Mouse (Mus musculus) myocyte (in vitro differentiated cells): ENCODE data around the gene Zdhhc11. TPM values are rescaled to one million over a fixed set of nuclear protein-coding genes. Genes with fewer than 3 reads are reported as not detected.

Experiments used
- H3K27me3 ChIP-seq: one replicate; pipeline ENCODE4 v1.6.1; 2011; ENCODE audit not compliant: control insufficient read depth, insufficient read depth, insufficient read length
- H3K36me3 ChIP-seq: one replicate; pipeline ENCODE4 v1.6.1; 2011; ENCODE audit not compliant: control insufficient read depth, insufficient read depth
- H3K4me2 ChIP-seq: one replicate; pipeline ENCODE4 v1.6.1; 2011; ENCODE audit warnings: low read depth, control low read depth
- H3K4me3 ChIP-seq: one replicate; pipeline ENCODE4 v1.5.1; 2011; ENCODE audit warnings: mild to moderate bottlenecking, control low read depth, moderate library complexity
- H3K79me2 ChIP-seq: one replicate; pipeline ENCODE4 v1.6.1; 2011; ENCODE audit not compliant: control insufficient read depth, insufficient read depth
- H3ac ChIP-seq: one replicate; pipeline ENCODE4 v1.6.1; 2011; ENCODE audit not compliant: control insufficient read depth, insufficient read length
- CEBPB ChIP-seq: IDR thresholded peaks from 2 replicates; pipeline ENCODE4 v1.6.1; 2011; ENCODE audit warnings: mild to moderate bottlenecking, moderate library complexity; ENCODE audit not compliant: poor library complexity, insufficient read depth, severe bottlenecking
- E2F4 ChIP-seq: IDR thresholded peaks from one replicate; pipeline ENCODE4 v1.6.1; 2011; ENCODE audit warnings: mild to moderate bottlenecking, control low read depth, moderate library complexity; ENCODE audit not compliant: insufficient read depth
- MAX ChIP-seq: IDR thresholded peaks from one replicate; pipeline ENCODE4 v1.6.1; 2011; ENCODE audit warnings: low read depth, mild to moderate bottlenecking, control low read depth
- MYOD1 ChIP-seq, 3 experiments: IDR thresholded peaks; one replicate each; pipeline ENCODE4 v1.6.1; 2011; ENCODE audit warnings: control low read depth in 2 of 3, low read depth in 2 of 3, mild to moderate bottlenecking in 2 of 3, moderate library complexity in 1 of 3; ENCODE audit not compliant: insufficient read length in 2 of 3, control insufficient read depth in 1 of 3
- MYOG ChIP-seq, 3 experiments: IDR thresholded peaks; one replicate each; pipeline ENCODE4 v1.6.1; 2011; ENCODE audit warnings: control low read depth in 2 of 3, low read depth in 2 of 3, mild to moderate bottlenecking in 2 of 3; ENCODE audit not compliant: insufficient read length in 2 of 3, control insufficient read depth in 1 of 3, insufficient read depth in 1 of 3
- POLR2A ChIP-seq: IDR thresholded peaks from one replicate; pipeline ENCODE4 v1.6.1; 2011; ENCODE audit warnings: low read depth, mild to moderate bottlenecking, control low read depth, moderate library complexity; ENCODE audit not compliant: insufficient read length
- POLR2AphosphoS2 ChIP-seq: IDR thresholded peaks from one replicate; pipeline ENCODE4 v1.6.1; 2011; ENCODE audit warnings: low read depth, control low read depth; ENCODE audit not compliant: insufficient read length
- REST ChIP-seq: IDR thresholded peaks from one replicate; pipeline ENCODE4 v1.6.1; 2011; ENCODE audit warnings: mild to moderate bottlenecking, control low read depth, moderate library complexity; ENCODE audit not compliant: insufficient read depth, insufficient read length
- SRF ChIP-seq: IDR thresholded peaks from one replicate; pipeline ENCODE4 v1.6.1; 2011; ENCODE audit warnings: low read depth; ENCODE audit not compliant: control insufficient read depth, insufficient read length
- TCF12 ChIP-seq: IDR thresholded peaks from one replicate; pipeline ENCODE4 v1.6.1; 2011; ENCODE audit warnings: mild to moderate bottlenecking, control low read depth; ENCODE audit not compliant: poor library complexity, insufficient read depth, severe bottlenecking
- TCF3 ChIP-seq: IDR thresholded peaks from one replicate; pipeline ENCODE4 v1.6.1; 2011; ENCODE audit warnings: low read depth, control low read depth; ENCODE audit not compliant: insufficient read length
- USF1 ChIP-seq: IDR thresholded peaks from one replicate; pipeline ENCODE4 v1.6.1; 2011; ENCODE audit warnings: low read depth, mild to moderate bottlenecking, control low read depth, moderate library complexity
- polyA plus RNA-seq: library from polyadenylated mRNA; unstranded; fragments of >200 nt; fragmentation: generic; extraction: Trizol; gene quantifications from one replicate; pipeline ENCODE4 v1.2.1, GENCODE M21; 2012; ENCODE audit warnings: missing spikeins

The Zdhhc11 gene
- polyA plus RNA-seq, 1 experiment: not detected

DNA sequence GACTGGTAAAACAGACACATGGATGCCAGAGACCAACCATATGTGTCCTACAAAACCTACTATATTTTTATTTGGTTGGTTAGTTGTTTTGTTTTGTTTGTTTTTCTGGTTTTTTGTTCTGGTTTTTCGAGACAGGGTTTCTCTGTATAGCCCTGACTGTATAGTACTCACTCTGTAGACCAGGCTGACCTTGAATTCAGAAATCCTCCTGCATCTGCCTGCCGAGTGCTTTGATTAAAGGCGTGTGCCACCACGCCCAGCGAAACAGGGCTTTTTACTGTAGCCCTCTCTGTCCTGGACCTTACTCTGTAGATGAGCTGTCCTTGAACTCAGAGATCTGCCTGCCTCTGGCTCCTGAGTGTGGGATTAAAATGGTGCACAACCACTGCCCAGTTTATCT is 24.6 kb upstream of the Zdhhc11 start:
- no peaks in the 10 kb centered on the region for H3K27me3 ChIP-seq
- H3K79me2 ChIP-seq: peaks cover 10% of the 10 kb centered on the region
- no peak for TF ChIP-seq USF1
- TF ChIP-seq MAX: no peak
- TF ChIP-seq TCF12: no peak
- TF ChIP-seq REST: no peak
- TF ChIP-seq MYOD1 (IDR thresholded peaks at IDR 0.05; ENCODE audit: control insufficient read depth in 1 of 3, insufficient read length in 2 of 3, low read depth in 2 of 3): no peak
- TF ChIP-seq SRF: no peak
- no peak for TF ChIP-seq TCF3
- TF ChIP-seq POLR2AphosphoS2: no peak
- TF ChIP-seq POLR2A: no peak
- no peak for TF ChIP-seq CEBPB
- no peak for TF ChIP-seq MYOG (IDR thresholded peaks at IDR 0.05; ENCODE audit: control insufficient read depth in 1 of 3, insufficient read depth in 1 of 3, insufficient read length in 2 of 3, low read depth in 2 of 3)
- no peak for TF ChIP-seq E2F4
- H3K4me2 ChIP-seq: no peak overlapping the region
- peaks cover 8% of the 10 kb centered on the region for H3K36me3 ChIP-seq
- no peak overlapping the region for H3K4me3 ChIP-seq
- H3ac ChIP-seq: no peak overlapping the region

DNA sequence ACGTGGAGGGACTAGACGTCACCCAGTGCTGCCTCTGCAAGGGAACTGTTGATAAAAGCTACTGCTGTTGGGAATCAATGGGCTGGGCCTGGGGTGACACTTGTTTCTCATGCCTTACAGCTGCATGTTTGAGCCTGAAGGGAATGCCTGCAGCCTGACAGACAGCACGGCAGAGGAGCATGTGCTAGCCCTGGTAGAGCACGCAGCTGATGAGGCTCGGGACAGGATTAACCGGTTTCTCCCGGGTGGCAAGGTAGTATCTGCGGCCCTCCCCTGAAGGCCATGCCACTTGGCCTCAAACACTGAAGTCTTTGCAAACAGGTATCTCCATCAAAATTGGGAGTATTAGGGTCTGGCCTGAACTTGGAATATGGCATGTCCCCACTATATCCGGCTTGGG is 19.0 kb upstream of the Zdhhc11 start:
- TF ChIP-seq MYOG (IDR thresholded peaks at IDR 0.05; ENCODE audit: control insufficient read depth in 1 of 3, insufficient read depth in 1 of 3, insufficient read length in 2 of 3, low read depth in 2 of 3) (no peak), CEBPB (no peak), USF1 (no peak), MAX (no peak), E2F4 (no peak), POLR2AphosphoS2 (no peak), REST (no peak), SRF (no peak), TCF3 (no peak), MYOD1 (IDR thresholded peaks at IDR 0.05; ENCODE audit: control insufficient read depth in 1 of 3, insufficient read length in 2 of 3, low read depth in 2 of 3) (no peak), TCF12 (no peak), POLR2A (no peak)
- no peaks in the 10 kb centered on the region for H3K27me3 ChIP-seq
- peaks cover 5% of the 10 kb centered on the region for H3K36me3 ChIP-seq
- H3K79me2 ChIP-seq: no peaks in the 10 kb centered on the region
- H3ac ChIP-seq: no peak overlapping the region
- H3K4me3 ChIP-seq: no peak overlapping the region
- H3K4me2 ChIP-seq: no peak overlapping the region

DNA sequence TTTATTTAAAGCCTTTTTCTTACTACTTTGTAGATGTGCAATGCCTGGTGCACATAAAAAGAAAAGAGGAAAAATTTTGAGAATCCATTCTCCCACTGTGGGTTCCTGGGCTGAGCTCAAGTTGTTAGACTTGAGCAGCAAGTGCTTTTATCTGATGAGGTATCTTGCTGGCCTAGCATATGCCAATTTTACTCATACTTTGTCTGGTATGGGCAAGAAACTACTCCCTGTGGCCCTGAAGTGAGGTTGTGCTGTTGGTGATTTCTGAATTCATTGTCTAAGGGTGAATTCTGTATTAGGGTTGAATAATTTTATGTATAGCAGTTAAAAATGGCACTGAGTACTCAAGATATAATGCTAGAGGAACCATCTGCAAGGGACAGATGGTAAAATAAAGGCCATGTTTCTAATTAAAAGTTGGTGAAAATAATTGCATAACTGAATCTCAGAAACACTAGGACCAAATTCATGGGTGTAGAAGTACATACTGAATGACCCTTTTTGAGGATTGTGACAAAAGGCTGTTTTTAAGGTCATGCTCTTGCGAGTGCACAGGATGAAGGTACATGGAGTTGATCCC is 10.0 kb upstream of the Zdhhc11 start:
- Histone ChIP-seq H3K27me3 (no peaks in the 10 kb centered on the region), H3K36me3 (peaks cover 18% of the 10 kb centered on the region), H3K79me2 (no peaks in the 10 kb centered on the region), H3K4me2 (no peak overlapping the region), H3ac (no peak overlapping the region), H3K4me3 (no peak overlapping the region)
- TF ChIP-seq MYOD1 (IDR thresholded peaks at IDR 0.05; ENCODE audit: control insufficient read depth in 1 of 3, insufficient read length in 2 of 3, low read depth in 2 of 3) (no peak), MAX (no peak), CEBPB (no peak), MYOG (IDR thresholded peaks at IDR 0.05; ENCODE audit: control insufficient read depth in 1 of 3, insufficient read depth in 1 of 3, insufficient read length in 2 of 3, low read depth in 2 of 3) (no peak), SRF (no peak), POLR2AphosphoS2 (no peak)

DNA sequence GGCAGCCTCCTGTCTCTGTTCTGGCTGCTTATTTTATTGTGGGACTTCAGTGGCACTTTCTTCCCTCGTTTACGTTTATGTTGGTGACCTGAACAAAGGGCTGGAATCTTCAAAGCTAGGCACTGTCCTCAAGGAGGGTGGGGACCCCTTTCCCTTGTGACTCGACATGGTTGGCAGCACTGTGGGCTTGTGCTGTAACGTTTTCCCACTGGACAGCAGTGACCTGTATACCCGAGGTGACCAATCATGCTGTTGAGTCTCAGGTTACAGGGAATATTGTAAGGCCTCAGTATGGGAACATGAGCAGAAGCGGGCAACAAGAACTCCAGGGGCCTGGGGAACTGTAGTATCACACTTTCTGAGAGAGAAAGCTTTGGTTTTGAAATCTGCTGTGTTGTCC is 9.0 kb upstream of the Zdhhc11 start:
- TF ChIP-seq POLR2AphosphoS2 (no peak), CEBPB (no peak), REST (no peak), E2F4 (no peak), TCF3 (no peak), POLR2A (no peak)
- Histone ChIP-seq H3K4me2 (no peak overlapping the region), H3K27me3 (no peaks in the 10 kb centered on the region), H3ac (no peak overlapping the region), H3K4me3 (no peak overlapping the region), H3K36me3 (peaks cover 22% of the 10 kb centered on the region), H3K79me2 (no peaks in the 10 kb centered on the region)

DNA sequence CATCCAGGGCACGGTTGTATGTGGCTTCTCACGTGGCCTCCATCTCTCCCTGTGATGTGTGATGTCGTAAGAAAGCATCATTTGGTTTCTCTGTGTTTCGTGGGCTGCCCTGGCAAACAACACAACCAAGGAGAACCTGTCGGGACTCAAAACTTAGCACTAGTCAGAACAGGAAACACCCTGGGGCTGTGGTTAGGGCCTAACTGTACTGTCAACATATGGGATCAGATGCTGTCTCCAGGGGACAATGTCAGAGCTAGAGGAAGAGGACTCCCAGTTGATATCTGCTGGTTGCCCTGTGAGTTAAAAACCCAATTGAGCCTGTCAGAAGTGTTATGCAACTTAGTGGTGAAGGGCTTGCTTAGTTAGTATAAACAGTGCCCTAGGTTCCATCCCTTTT is 8.1 kb upstream of the Zdhhc11 start:
- no peaks in the 10 kb centered on the region for H3K79me2 ChIP-seq
- no peak overlapping the region for H3ac ChIP-seq
- TF ChIP-seq POLR2A (no peak), REST (no peak), MYOD1 (IDR thresholded peaks at IDR 0.05; ENCODE audit: control insufficient read depth in 1 of 3, insufficient read length in 2 of 3, low read depth in 2 of 3) (no peak), CEBPB (no peak), TCF12 (no peak), MYOG (IDR thresholded peaks at IDR 0.05; ENCODE audit: control insufficient read depth in 1 of 3, insufficient read depth in 1 of 3, insufficient read length in 2 of 3, low read depth in 2 of 3) (no peak), E2F4 (no peak), USF1 (no peak), TCF3 (no peak), SRF (no peak), POLR2AphosphoS2 (no peak), MAX (no peak)
- H3K36me3 ChIP-seq: peaks cover 23% of the 10 kb centered on the region
- H3K4me3 ChIP-seq: no peak overlapping the region
- no peak overlapping the region for H3K4me2 ChIP-seq
- H3K27me3 ChIP-seq: no peaks in the 10 kb centered on the region
